Mouse (Mus musculus) kidney, postnatal 0 days (tissue): ENCODE measurements around the gene Syne3. TPM values are rescaled to one million over a fixed set of nuclear protein-coding genes. Genes with fewer than 3 reads are reported as not detected.
A peak's percentile ranks its signal among the peaks of the same experiment; 100 is the strongest.

Experiments used
- ATAC-seq: fragments of 200-750 bp; cut with Nextera tagmentation; replicated peaks from 2 replicates; pipeline ENCODE4 v1.8.0; 2017; ENCODE audit warnings: low read depth, moderate number of reproducible peaks, moderate TSS enrichment, moderate library complexity; ENCODE audit not compliant: low FRiP score
- DNase-seq: peaks from one replicate; pipeline ENCODE4 v3.0.0-alpha.2; 2016; ENCODE audit warnings: low spot score
- H3K27ac ChIP-seq: fragments of 300-500 bp; sonication (generic); 2 replicates; pipeline ENCODE4 v1.5.1; 2014; ENCODE audit warnings: mild to moderate bottlenecking
- H3K27me3 ChIP-seq: fragments of 300-500 bp; sonication (generic); 2 replicates; pipeline ENCODE4 v1.6.1; 2014; ENCODE audit warnings: low read length, mixed read lengths; ENCODE audit not compliant: insufficient read depth
- H3K36me3 ChIP-seq: fragments of 300-500 bp; sonication (generic); 2 replicates; pipeline ENCODE4 v1.6.1; 2014; ENCODE audit warnings: low read length, mixed read lengths; ENCODE audit not compliant: insufficient read depth
- H3K4me1 ChIP-seq: fragments of 300-500 bp; sonication (generic); replicated peaks from 2 replicates; pipeline ENCODE4 v1.6.1; 2014; ENCODE audit warnings: antibody characterized with exemption, low read length, mixed read lengths; ENCODE audit not compliant: insufficient read depth
- H3K4me2 ChIP-seq: fragments of 300-500 bp; sonication (generic); 2 replicates; pipeline ENCODE4 v1.6.1; 2014; ENCODE audit warnings: mild to moderate bottlenecking, low read length, moderate library complexity, mixed read lengths
- H3K4me3 ChIP-seq: fragments of 300-500 bp; sonication (generic); replicated peaks from 2 replicates; pipeline ENCODE4 v1.5.1; 2014; ENCODE audit warnings: low read depth, low read length
- H3K9ac ChIP-seq: fragments of 300-500 bp; sonication (generic); 2 replicates; pipeline ENCODE4 v1.6.1; 2014; ENCODE audit warnings: low read depth, low read length
- H3K9me3 ChIP-seq: fragments of 300-500 bp; sonication (generic); replicated peaks from 2 replicates; pipeline ENCODE4 v1.6.1; 2016; ENCODE audit warnings: low read length, inconsistent platforms, mixed read lengths
- CTCF ChIP-seq: IDR thresholded peaks from 2 replicates; pipeline ENCODE4 v1.5.1; 2016; ENCODE audit warnings: antibody characterized with exemption, low read depth, mild to moderate bottlenecking, moderate library complexity
- WGBS: fragments of 180-500 bp; shearing (Covaris S2); extraction: QIAGEN DNeasy Blood & Tissue Kit; methylation state at CpG from one replicate; pipeline ENCODE4 v1.1.7; 2014; 5-methylcytosine and 5-hydroxymethylcytosine counted together
- polyA plus RNA-seq: library from polyadenylated mRNA; unstranded; fragments of >200 nt; fragmentation: Nextera tagmentation; extraction: Ambion mirVana; gene quantifications from 2 replicates; pipeline ENCODE4 v1.2.1, GENCODE M21; 2015

The Syne3 gene
- polyA plus RNA-seq, 1 experiment from 2014 or later, result 1.0 TPM

DNA sequence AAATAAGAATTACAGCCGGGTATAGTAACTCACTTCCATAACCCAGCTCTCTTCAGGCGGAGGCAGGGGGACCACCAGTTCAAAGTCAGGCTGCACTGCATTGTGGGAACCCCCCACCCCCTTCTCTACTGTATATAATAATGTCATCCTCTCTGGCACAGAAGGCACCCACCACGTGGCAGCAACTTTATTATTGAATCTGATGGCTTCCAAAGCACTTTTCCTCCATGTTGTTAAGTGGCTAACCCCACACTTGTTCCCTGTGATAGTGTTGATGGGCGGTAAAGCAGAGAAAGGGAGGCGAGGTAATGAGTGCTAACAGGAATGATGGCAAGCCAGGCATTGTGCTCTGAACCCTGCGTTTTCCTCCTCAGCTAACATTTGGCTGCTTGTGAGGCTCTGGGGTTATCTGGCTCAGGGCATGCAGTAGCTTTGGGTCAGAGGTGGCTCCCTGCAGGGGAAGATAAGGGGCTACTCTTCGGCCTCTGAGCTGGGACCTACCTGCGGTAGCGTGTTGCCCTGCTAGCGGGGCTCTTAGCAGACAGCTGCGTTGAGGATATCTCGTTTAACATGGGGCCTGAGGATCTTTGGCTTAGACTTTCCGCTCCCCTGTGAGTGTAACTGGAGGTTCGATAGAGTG lies 24.6 kb upstream of the Syne3 start:
- Histone ChIP-seq H3K36me3 (0 out of 2 replicates have a peak, but pooled peaks cover 4% of the 10 kb centered on the region), H3K4me1 (peaks cover 30% of the 10 kb centered on the region), H3K27ac (no peak overlapping the region), H3K4me3 (no peak overlapping the region), H3K9ac (peak overlapping the region; percentile 81; the same call in 1 of the 2 replicates), H3K27me3 (no peaks in the 10 kb centered on the region), H3K9me3 (no peaks in the 10 kb centered on the region), H3K4me2 (peak overlapping the region; percentile 76)
- DNase-seq, result no peak
- 71% methylated on average over 14 of the region's 14 CpGs for WGBS
- no peak for ATAC-seq
- TF ChIP-seq CTCF, result no peak

DNA sequence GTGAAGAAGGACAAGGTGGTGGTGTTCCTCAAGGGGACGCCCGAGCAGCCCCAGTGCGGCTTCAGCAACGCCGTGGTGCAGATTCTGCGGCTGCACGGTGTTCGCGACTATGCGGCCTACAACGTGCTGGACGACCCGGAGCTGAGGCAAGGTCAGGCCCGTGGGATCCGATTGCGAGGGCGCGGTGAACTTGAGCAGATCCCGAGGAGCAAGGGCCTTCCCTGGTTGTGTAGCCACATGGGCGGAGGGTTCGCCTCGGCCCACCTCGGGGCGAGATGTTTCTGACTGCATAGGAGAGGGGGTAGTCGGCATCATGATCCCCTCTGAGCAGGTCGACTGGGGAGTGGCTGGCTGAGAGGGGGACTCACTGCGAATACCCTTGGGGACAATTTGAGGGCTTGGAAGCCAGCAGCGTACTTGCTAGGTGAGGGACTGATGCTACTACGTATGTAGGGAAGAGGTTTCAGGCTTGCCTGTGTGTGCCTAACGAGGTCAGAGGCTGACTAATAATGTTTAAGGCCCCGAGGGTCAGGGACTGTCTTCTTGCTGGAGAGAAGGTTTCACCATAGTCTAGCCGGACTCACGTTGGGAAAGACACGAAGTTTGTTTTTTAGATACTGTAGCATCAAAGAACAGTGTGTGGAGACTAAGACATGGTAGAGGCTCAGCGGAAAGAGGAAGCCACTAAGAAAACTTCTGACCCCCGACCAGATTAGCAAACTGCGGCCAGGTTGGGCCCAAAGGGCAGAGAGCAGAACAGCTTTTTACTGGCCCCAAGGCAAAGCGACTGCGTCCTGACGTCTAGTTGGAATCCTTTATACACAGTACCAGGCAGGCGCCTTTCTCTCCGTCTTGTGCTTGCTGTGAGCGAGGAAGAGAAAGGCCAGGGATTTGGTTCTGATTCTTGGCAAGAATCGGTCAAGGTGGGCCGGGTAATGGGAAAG lies 23.5 kb upstream of the Syne3 start:
- Histone ChIP-seq H3K27ac (peak overlapping the region; percentile 90), H3K9ac (peak overlapping the region; percentile 81), H3K4me2 (peak overlapping the region; percentile 76), H3K4me3 (peak overlapping the region; percentile 67), H3K27me3 (no peaks in the 10 kb centered on the region), H3K36me3 (0 out of 2 replicates have a peak, but pooled peaks cover 4% of the 10 kb centered on the region), H3K9me3 (no peaks in the 10 kb centered on the region), H3K4me1 (peaks cover 30% of the 10 kb centered on the region)
- DNase-seq (no peak), ATAC-seq (peak; percentile 41)
- no peak for TF ChIP-seq CTCF
- 2% methylated on average over 45 of the region's 45 CpGs for WGBS

DNA sequence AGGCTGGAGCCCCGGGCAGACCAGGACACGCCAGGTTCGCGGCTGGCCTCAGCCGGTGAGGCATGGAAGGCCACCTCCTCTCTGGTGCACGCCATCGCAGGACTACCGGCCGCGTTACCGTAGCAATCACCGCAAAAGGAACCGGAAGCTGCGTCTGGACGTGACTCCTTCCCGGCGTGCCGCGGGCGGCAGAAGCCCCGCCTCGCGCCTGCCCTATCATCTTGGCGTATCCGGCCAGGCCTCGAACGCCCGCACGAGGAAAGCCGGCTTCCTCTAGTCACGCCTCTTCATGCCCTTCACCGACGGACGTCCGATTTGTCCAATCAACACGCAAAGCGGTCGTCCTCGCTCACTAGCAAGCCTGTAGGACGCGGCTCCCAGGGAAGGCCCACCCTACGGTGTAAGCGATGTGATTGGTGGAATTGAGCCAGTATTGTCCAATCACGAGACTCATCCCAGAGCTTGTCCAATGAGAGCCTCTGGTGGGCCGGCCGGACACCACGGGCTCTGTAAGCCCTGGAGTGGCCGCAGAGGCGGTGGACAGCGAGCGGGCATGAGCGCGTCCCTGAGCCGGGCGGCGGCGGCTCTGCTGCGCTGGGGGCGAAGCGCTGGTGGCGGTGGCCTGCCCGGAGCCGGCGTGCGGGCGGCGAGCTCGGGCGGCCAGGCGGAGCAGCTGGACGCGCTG lies 22.7 kb upstream of the Syne3 start, which contains the start of gene Glrx5:
TSS of gene Glrx5 (plus strand) at position 542 of the 685 bp plus-strand sequence.
- H3K27ac ChIP-seq, result peak within 1 kb of the TSS; percentile 90
- H3K4me3 ChIP-seq, result peak within 1 kb of the TSS; percentile 67
- no peak for TF ChIP-seq CTCF
- ATAC-seq, result peak; percentile 99
- no peaks in the 10 kb centered on the region for H3K27me3 ChIP-seq
- H3K4me1 ChIP-seq, result peaks cover 27% of the 10 kb centered on the region
- peak within 1 kb of the TSS; percentile 81 for H3K9ac ChIP-seq
- no peaks in the 10 kb centered on the region for H3K9me3 ChIP-seq
- peak; percentile 100 for DNase-seq
- WGBS, result under 1% methylated on average over 72 of the region's 72 CpGs
- H3K36me3 ChIP-seq, result 0 out of 2 replicates have a peak, but pooled peaks cover 4% of the 10 kb centered on the region
- H3K4me2 ChIP-seq, result peak within 1 kb of the TSS; percentile 91

DNA sequence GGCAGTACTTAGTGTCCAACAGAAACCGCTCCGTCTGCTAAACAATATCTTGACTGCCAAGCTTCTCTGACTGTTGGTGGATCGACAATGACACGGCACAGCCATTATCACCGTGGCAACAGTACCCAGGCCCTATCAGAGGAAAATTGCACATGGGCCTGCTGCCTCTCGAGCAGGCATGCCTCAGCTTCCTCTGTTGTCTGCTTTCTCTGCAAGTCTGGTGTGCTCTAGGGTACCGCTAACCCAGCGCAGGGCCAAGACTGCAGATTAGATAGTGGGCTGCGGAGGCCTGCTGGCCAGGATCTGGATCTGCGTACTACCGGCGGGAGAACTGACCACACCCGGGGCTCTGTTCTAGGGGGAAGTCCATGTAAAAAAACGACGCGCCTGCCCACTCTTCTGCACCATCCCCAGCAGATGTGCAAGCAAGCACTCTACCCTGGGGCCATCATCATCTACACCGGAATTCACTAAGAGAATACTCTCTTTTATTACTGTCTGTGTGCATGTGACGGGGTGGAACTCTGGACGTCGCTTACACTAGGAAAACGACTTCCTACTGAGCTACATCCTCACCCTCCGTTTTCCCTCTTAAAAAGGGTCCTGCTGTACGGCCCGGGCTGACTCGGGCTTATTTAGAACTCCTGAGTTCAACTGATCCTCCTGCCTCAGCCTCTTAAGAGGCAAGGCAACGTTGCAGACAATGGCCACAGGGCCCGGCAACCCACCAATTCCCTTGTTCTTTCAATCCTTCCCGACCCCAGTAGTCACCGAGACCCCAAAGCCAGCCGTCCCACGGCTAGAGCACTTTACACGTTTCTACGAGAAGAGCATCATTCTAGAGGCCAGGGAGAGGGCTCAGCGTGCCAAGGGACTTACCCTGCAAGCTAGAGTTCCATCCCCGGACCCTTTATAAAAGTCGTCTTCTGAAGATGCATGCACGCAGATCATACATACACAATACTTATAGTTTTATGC lies 21.8 kb upstream of the Syne3 start:
- Histone ChIP-seq H3K27me3 (no peaks in the 10 kb centered on the region), H3K9me3 (no peaks in the 10 kb centered on the region), H3K27ac (peak overlapping the region; percentile 57), H3K4me2 (peak overlapping the region; percentile 91), H3K9ac (peak overlapping the region; percentile 73), H3K4me1 (peaks cover 27% of the 10 kb centered on the region), H3K4me3 (peak overlapping the region; percentile 67), H3K36me3 (0 out of 2 replicates have a peak, but pooled peaks cover 4% of the 10 kb centered on the region)
- TF ChIP-seq CTCF, result no peak
- 7% methylated on average over 37 of the region's 37 CpGs for WGBS
- peak; percentile 40 for DNase-seq
- no peak for ATAC-seq

DNA sequence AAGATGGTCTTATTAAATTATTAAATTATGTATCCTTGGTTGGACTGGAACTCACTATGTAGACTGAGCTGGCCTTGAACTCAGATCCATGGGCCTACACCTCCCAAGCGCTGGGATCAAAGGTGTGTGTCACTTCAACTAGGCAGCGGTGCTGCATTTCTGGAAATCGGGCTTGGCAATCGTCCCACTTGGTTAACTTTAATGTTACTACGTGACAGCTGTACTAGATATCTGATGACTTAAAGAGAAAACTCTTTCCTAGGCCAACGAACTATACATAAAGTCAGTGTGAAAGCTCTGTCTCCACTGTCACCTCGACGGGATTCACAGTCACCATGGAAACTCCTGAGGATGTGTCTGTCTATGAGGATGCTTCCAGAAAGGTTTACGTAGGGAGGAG lies 20.3 kb upstream of the Syne3 start:
- Histone ChIP-seq H3K4me1 (peaks cover 27% of the 10 kb centered on the region), H3K9ac (no peak overlapping the region), H3K9me3 (no peaks in the 10 kb centered on the region), H3K4me2 (no peak overlapping the region), H3K27ac (no peak overlapping the region), H3K27me3 (no peaks in the 10 kb centered on the region), H3K4me3 (no peak overlapping the region), H3K36me3 (0 out of 2 replicates have a peak, but pooled peaks cover 4% of the 10 kb centered on the region)
- 55% methylated on average over 9 of the region's 9 CpGs for WGBS
- DNase-seq (no peak), ATAC-seq (no peak)
- TF ChIP-seq CTCF, result no peak
